Mouse (Mus musculus): Measurements from ENCODE around the gene Eif4e1b. TPM values are rescaled to one million over a fixed set of nuclear protein-coding genes. Genes with fewer than 3 reads are reported as not detected.
"Not testable (repeated sequence)": the region's sequence is repeated elsewhere in the genome, so short reads cannot be mapped to it uniquely, and the experiment has no call there.

The Eif4e1b gene
- polyA plus RNA-seq, 1 experiment from 2014 or later, result not detected

GRCm38 (mm10) chr13:54760906-54761305 is 22.9 kb upstream of the Eif4e1b start:
- no peak overlapping the region for H3K4me2 ChIP-seq (replicated peaks)
- no peak for ATAC-seq (ENCODE audit: insufficient number of reproducible peaks, insufficient read depth, low FRiP score, low TSS enrichment)
- H3K27me3 ChIP-seq, result peaks cover 67% of the 10 kb centered on the region
- H3K4me1 ChIP-seq, result peaks cover 26% of the 10 kb centered on the region
- no peak overlapping the region for H3K4me3 ChIP-seq
- H3K27ac ChIP-seq, result no peak overlapping the region
- no peaks in the 10 kb centered on the region for H3K9me3 ChIP-seq
- H3K36me3 ChIP-seq, result no peaks in the 10 kb centered on the region
- 78% methylated on average over 7 of the region's 7 CpGs for WGBS
- no peak overlapping the region for H3K9ac ChIP-seq

GRCm38 (mm10) chr13:54765281-54766191 is 18.3 kb upstream of the Eif4e1b start:
- peak overlapping the region; percentile 64 for H3K4me2 ChIP-seq (replicated peaks)
- WGBS, result 5% methylated on average over 42 of the region's 44 CpGs
- peak overlapping the region; percentile 24; the same call in 1 of the 2 replicates for H3K9ac ChIP-seq
- H3K36me3 ChIP-seq, result no peaks in the 10 kb centered on the region
- no peaks in the 10 kb centered on the region for H3K9me3 ChIP-seq
- 0 out of 2 replicates have a peak, but pooled peaks have one; percentile 28 for ATAC-seq (ENCODE audit: insufficient number of reproducible peaks, insufficient read depth, low FRiP score, low TSS enrichment)
- H3K4me1 ChIP-seq, result peaks cover 12% of the 10 kb centered on the region
- H3K27me3 ChIP-seq, result peaks cover 63% of the 10 kb centered on the region
- no peak overlapping the region for H3K27ac ChIP-seq
- peak overlapping the region; percentile 31 for H3K4me3 ChIP-seq

GRCm38 (mm10) chr13:54766192-54766768 is 17.5 kb upstream of the Eif4e1b start, which contains the start of gene Sncb:
Gene Sncb (minus strand): TSS chr13:54766595.
- Histone ChIP-seq H3K4me2 (replicated peaks) (peak within 1 kb of the TSS; percentile 64), H3K27me3 (peaks cover 63% of the 10 kb centered on the region), H3K4me1 (peaks cover 12% of the 10 kb centered on the region), H3K4me3 (peak within 1 kb of the TSS; percentile 31), H3K9ac (peak within 1 kb of the TSS; percentile 24; the same call in 1 of the 2 replicates), H3K36me3 (no peaks in the 10 kb centered on the region), H3K27ac (no peak within 1 kb of the TSS), H3K9me3 (no peaks in the 10 kb centered on the region)
- 0 out of 2 replicates have a peak, but pooled peaks have one; percentile 61 for ATAC-seq (ENCODE audit: insufficient number of reproducible peaks, insufficient read depth, low FRiP score, low TSS enrichment)
- WGBS, result under 1% methylated on average over 35 of the region's 35 CpGs

GRCm38 (mm10) chr13:54767012-54767411 is 16.8 kb upstream of the Eif4e1b start:
- 75% methylated on average over 4 of the region's 4 CpGs for WGBS
- no peaks in the 10 kb centered on the region for H3K36me3 ChIP-seq
- H3K27me3 ChIP-seq, result peaks cover 58% of the 10 kb centered on the region
- H3K4me2 ChIP-seq (replicated peaks), result no peak overlapping the region
- ATAC-seq (ENCODE audit: insufficient number of reproducible peaks, insufficient read depth, low FRiP score, low TSS enrichment), result no peak
- H3K4me1 ChIP-seq, result peaks cover 12% of the 10 kb centered on the region
- H3K27ac ChIP-seq, result no peak overlapping the region
- H3K4me3 ChIP-seq, result no peak overlapping the region
- no peak overlapping the region for H3K9ac ChIP-seq
- H3K9me3 ChIP-seq, result no peaks in the 10 kb centered on the region

GRCm38 (mm10) chr13:54780592-54780991 is 3.2 kb upstream of the Eif4e1b start:
- WGBS, result 83% methylated on average over 3 of the region's 3 CpGs
- H3K9ac ChIP-seq, result no peak overlapping the region
- H3K4me3 ChIP-seq, result no peak overlapping the region
- no peaks in the 10 kb centered on the region for H3K27me3 ChIP-seq
- ATAC-seq (ENCODE audit: insufficient number of reproducible peaks, insufficient read depth, low FRiP score, low TSS enrichment), result no peak
- no peaks in the 10 kb centered on the region for H3K9me3 ChIP-seq
- no peaks in the 10 kb centered on the region for H3K4me1 ChIP-seq
- no peaks in the 10 kb centered on the region for H3K36me3 ChIP-seq
- no peak overlapping the region for H3K4me2 ChIP-seq (replicated peaks)
- no peak overlapping the region for H3K27ac ChIP-seq

- no peak for ATAC-seq (ENCODE audit: insufficient number of reproducible peaks, insufficient read depth, low FRiP score, low TSS enrichment)
- Histone ChIP-seq H3K9ac (no peak overlapping the region), H3K9me3 (no peaks in the 10 kb centered on the region), H3K4me3 (no peak overlapping the region), H3K4me2 (replicated peaks) (no peak overlapping the region), H3K36me3 (no peaks in the 10 kb centered on the region), H3K27ac (no peak overlapping the region), H3K27me3 (no peaks in the 10 kb centered on the region), H3K4me1 (no peaks in the 10 kb centered on the region)
- WGBS, result 90% methylated on average over 3 of the region's 3 CpGs
These were observed 2.7 kb upstream of the Eif4e1b start for GRCm38 (mm10) chr13:54781086-54781485.

GRCm38 (mm10) chr13:54783235-54783634 is 563 bp upstream of the Eif4e1b start:
- H3K36me3 ChIP-seq, result no peaks in the 10 kb centered on the region
- no peaks in the 10 kb centered on the region for H3K4me1 ChIP-seq
- ATAC-seq (ENCODE audit: insufficient number of reproducible peaks, insufficient read depth, low FRiP score, low TSS enrichment), result no peak
- no peak overlapping the region for H3K4me3 ChIP-seq
- H3K27ac ChIP-seq, result no peak overlapping the region
- no peaks in the 10 kb centered on the region for H3K9me3 ChIP-seq
- H3K4me2 ChIP-seq (replicated peaks), result no peak overlapping the region
- WGBS, result 39% methylated on average over 2 of the region's 2 CpGs
- H3K27me3 ChIP-seq, result 0 out of 2 replicates have a peak, but pooled peaks cover 4% of the 10 kb centered on the region
- no peak overlapping the region for H3K9ac ChIP-seq

GRCm38 (mm10) chr13:54787591-54787990 is 3.8 kb downstream of the Eif4e1b start:
- not testable (repeated sequence) for H3K27ac ChIP-seq; H3K36me3 ChIP-seq; H3K4me2 ChIP-seq (replicated peaks); H3K9ac ChIP-seq; H3K4me3 ChIP-seq; H3K9me3 ChIP-seq; ATAC-seq (ENCODE audit: insufficient number of reproducible peaks, insufficient read depth, low FRiP score, low TSS enrichment)
- 86% methylated on average over 2 of the region's 2 CpGs for WGBS
- Histone ChIP-seq H3K27me3 (peaks cover 41% of the 10 kb centered on the region), H3K4me1 (peaks cover 17% of the 10 kb centered on the region)

- H3K27ac ChIP-seq, result no peak within 1 kb of the TSS
- H3K9ac ChIP-seq, result peak within 1 kb of the TSS; percentile 34
- peak; percentile 58 for ATAC-seq (ENCODE audit: insufficient number of reproducible peaks, insufficient read depth, low FRiP score, low TSS enrichment)
- peak within 1 kb of the TSS; percentile 92 for H3K4me2 ChIP-seq (replicated peaks)
- peaks cover 19% of the 10 kb centered on the region for H3K4me1 ChIP-seq
- H3K36me3 ChIP-seq, result no peaks in the 10 kb centered on the region
- H3K9me3 ChIP-seq, result no peaks in the 10 kb centered on the region
- WGBS, result 2% methylated on average over 47 of the region's 49 CpGs
- peak within 1 kb of the TSS; percentile 55 for H3K4me3 ChIP-seq
- peaks cover 46% of the 10 kb centered on the region for H3K27me3 ChIP-seq
These were observed 5.2 kb downstream of the Eif4e1b start, which contains the start of gene Tspan17 for GRCm38 (mm10) chr13:54788740-54789560. Gene Tspan17 (plus strand): TSS chr13:54789377.

- H3K27ac ChIP-seq, result no peak overlapping the region
- ATAC-seq (ENCODE audit: insufficient number of reproducible peaks, insufficient read depth, low FRiP score, low TSS enrichment), result no peak; the same call in 1 of the 2 replicates
- peaks cover 19% of the 10 kb centered on the region for H3K4me1 ChIP-seq
- peak overlapping the region; percentile 34 for H3K9ac ChIP-seq
- H3K9me3 ChIP-seq, result no peaks in the 10 kb centered on the region
- H3K4me3 ChIP-seq, result peak overlapping the region; percentile 55
- 1% methylated on average over 38 of the region's 38 CpGs for WGBS
- peaks cover 46% of the 10 kb centered on the region for H3K27me3 ChIP-seq
- H3K36me3 ChIP-seq, result no peaks in the 10 kb centered on the region
- peak overlapping the region; percentile 92 for H3K4me2 ChIP-seq (replicated peaks)
These were observed 6.0 kb downstream of the Eif4e1b start for GRCm38 (mm10) chr13:54789561-54790397.
